21 mouse cellular contexts compared by ENCODE assay signal in genomic region chr1:78737646-78738045, GRCm38 (mm10).
"Had no signal": no experiment of that assay in that cellular context is flagged by ENCODE, and none has a peak within 500 bp of the region (broad histone marks: within the 10 kb centered on the region; RNA-seq: fewer than 3 reads in every experiment).

No protein-coding gene starts in this region.

- H3K9me3 ChIP-seq: limb, embryonic 10.5 days; liver, embryonic 12.5 days; liver, embryonic 15.5 days; midbrain, embryonic 10.5 days; neural tube, embryonic 12.5 days; neural tube, embryonic 15.5 days; stomach, embryonic 15.5 days had no signal

- H3K4me3 ChIP-seq: layer of hippocampus, adult 2 months; limb, embryonic 10.5 days; limb, embryonic 13.5 days; liver, embryonic 12.5 days; liver, embryonic 15.5 days; midbrain, embryonic 10.5 days; neural tube, embryonic 12.5 days; neural tube, embryonic 15.5 days; stomach, embryonic 15.5 days had no signal

- H3K27me3 ChIP-seq: limb, embryonic 13.5 days; liver, embryonic 12.5 days; liver, embryonic 15.5 days; neural tube, embryonic 12.5 days; neural tube, embryonic 15.5 days; stomach, embryonic 15.5 days had no signal

- ATAC-seq: liver, embryonic 12.5 days had no signal

- H3K27ac ChIP-seq: layer of hippocampus, adult 2 months; limb, embryonic 10.5 days; limb, embryonic 13.5 days; liver, embryonic 12.5 days; liver, embryonic 15.5 days; macrophage; midbrain, embryonic 10.5 days; neural tube, embryonic 12.5 days; neural tube, embryonic 15.5 days; stomach, embryonic 15.5 days had no signal

- H3K36me3 ChIP-seq: limb, embryonic 10.5 days; limb, embryonic 13.5 days; liver, embryonic 12.5 days; liver, embryonic 15.5 days; midbrain, embryonic 10.5 days; neural tube, embryonic 12.5 days; neural tube, embryonic 15.5 days; stomach, embryonic 15.5 days had no signal

- H3K4me2 ChIP-seq: limb, embryonic 13.5 days; liver, embryonic 12.5 days; liver, embryonic 15.5 days; neural tube, embryonic 12.5 days; neural tube, embryonic 15.5 days; stomach, embryonic 15.5 days had no signal

- H3K4me1 ChIP-seq: liver, embryonic 12.5 days; liver, embryonic 15.5 days; neural tube, embryonic 12.5 days; neural tube, embryonic 15.5 days; stomach, embryonic 15.5 days had no signal

- DNase-seq: kidney, adult 18-20 months; kidney, adult 9 months; kidney, postnatal 14 days; layer of hippocampus, adult 9-11 months; liver; lung, adult 18-20 months; midbrain, embryonic 14.5 days; retina, postnatal 1 day; right cerebral cortex, postnatal 25 days; spleen, adult 18-20 months; thymus, postnatal 25 days had no signal

- H3K9ac ChIP-seq: limb, embryonic 13.5 days; liver, embryonic 12.5 days; liver, embryonic 15.5 days; neural tube, embryonic 12.5 days; neural tube, embryonic 15.5 days; stomach, embryonic 15.5 days had no signal
